Mouse (Mus musculus) CH12.LX (cell line): ENCODE data around the gene Hist1h2be. TPM values are rescaled to one million over a fixed set of nuclear protein-coding genes. Genes with fewer than 3 reads are reported as not detected.
A peak's percentile ranks its signal among the peaks of the same experiment; 100 is the strongest.
"Not testable (repeated sequence)": the region's sequence is repeated elsewhere in the genome, so short reads cannot be mapped to it uniquely, and the experiment has no call there.

Experiments
- DNase-seq: peaks from one replicate; pipeline ENCODE4 v3.0.0-alpha.2; 2013; ENCODE audit errors: extremely low read depth
- H3K27ac ChIP-seq: 2 replicates; pipeline ENCODE4 v1.5.1; 2012; ENCODE audit warnings: low read depth, mild to moderate bottlenecking, control low read depth, moderate library complexity; ENCODE audit not compliant: insufficient read depth
- H3K27me3 ChIP-seq: replicated peaks from 2 replicates; pipeline ENCODE3; 2012; ENCODE audit warnings: inconsistent platforms
- H3K36me3 ChIP-seq, 2 experiments: replicated peaks in 1 of 2; 2 replicates each; pipeline versions ENCODE3 to v1.6.1; 2012; ENCODE audit warnings: inconsistent platforms in 1 of 2, low read length in 1 of 2, mild to moderate bottlenecking in 1 of 2, mixed read lengths in 1 of 2, moderate library complexity in 1 of 2; ENCODE audit not compliant: control insufficient read depth in 1 of 2, insufficient read depth in 1 of 2
- H3K4me1 ChIP-seq, 2 experiments: 2 replicates each; pipeline ENCODE4 v1.6.1; 2012; ENCODE audit warnings: inconsistent platforms in 1 of 2, moderate library complexity in 1 of 2; ENCODE audit not compliant: insufficient read depth in 2 of 2, control insufficient read depth in 1 of 2
- H3K4me2 ChIP-seq: 2 replicates; pipeline ENCODE4 v1.6.1; 2012; ENCODE audit warnings: low read depth, mild to moderate bottlenecking, control low read depth; ENCODE audit not compliant: poor library complexity, insufficient read depth, severe bottlenecking
- H3K4me3 ChIP-seq, 3 experiments: fragments of 150-350 bp in 1 of 3; sonication (generic) in 1 of 3; replicated peaks in 1 of 3; 2 replicates each; pipeline versions ENCODE3 to v1.5.1; 2011 to 2012; ENCODE audit warnings: low read depth in 2 of 3, low read length in 2 of 3, mild to moderate bottlenecking in 2 of 3, moderate library complexity in 2 of 3, control low read depth in 1 of 3, improper control_type of control experiment in 1 of 3, inconsistent platforms in 1 of 3, mixed read lengths in 1 of 3; ENCODE audit not compliant: poor library complexity in 1 of 3
- H3K79me2 ChIP-seq: replicated peaks from 2 replicates; pipeline ENCODE4 v1.6.1; 2012; ENCODE audit warnings: mild to moderate bottlenecking, moderate library complexity; ENCODE audit not compliant: control insufficient read depth, poor library complexity, insufficient read depth, severe bottlenecking; ENCODE audit errors: extremely low read depth
- H3K9ac ChIP-seq: 2 replicates; pipeline ENCODE4 v1.6.1; 2012; ENCODE audit warnings: low read depth, mild to moderate bottlenecking, control low read depth, moderate library complexity; ENCODE audit not compliant: insufficient read depth
- H3K9me3 ChIP-seq: replicated peaks from 2 replicates; pipeline ENCODE3; 2012; ENCODE audit warnings: low read length, inconsistent platforms, mixed read lengths
- BHLHE40 ChIP-seq: IDR thresholded peaks from 2 replicates; pipeline ENCODE4 v1.6.1; 2011; ENCODE audit warnings: mild to moderate bottlenecking, low read depth, low read length, improper control_type of control experiment
- CHD1 ChIP-seq: IDR thresholded peaks from 2 replicates; pipeline ENCODE4 v1.6.1; 2012; ENCODE audit warnings: low read depth, low read length, improper control_type of control experiment, inconsistent platforms
- CTCF ChIP-seq, 2 experiments: IDR thresholded peaks in 1 of 2; conservative IDR thresholded peaks in 1 of 2; 2 replicates each; pipeline ENCODE4 v1.5.1; 2011 to 2012; ENCODE audit warnings: low read depth in 2 of 2, low read length in 2 of 2, improper control_type of control experiment in 1 of 2, inconsistent platforms in 1 of 2, mild to moderate bottlenecking in 1 of 2, moderate library complexity in 1 of 2
- E2F4 ChIP-seq: IDR thresholded peaks from 2 replicates; pipeline ENCODE4 v1.6.1; 2011; ENCODE audit warnings: low read depth, low read length, improper control_type of control experiment; ENCODE audit not compliant: insufficient replicate concordance
- ELF1 ChIP-seq: IDR thresholded peaks from 2 replicates; pipeline ENCODE4 v1.6.1; 2014; ENCODE audit warnings: low read depth, mild to moderate bottlenecking, inconsistent platforms, low read length, improper control_type of control experiment
- EP300 ChIP-seq: IDR thresholded peaks from 2 replicates; pipeline ENCODE4 v1.6.1; 2011; ENCODE audit warnings: low read length, improper control_type of control experiment
- HCFC1 ChIP-seq: IDR thresholded peaks from 2 replicates; pipeline ENCODE4 v1.6.1; 2012; ENCODE audit warnings: low read depth, mild to moderate bottlenecking, inconsistent platforms, low read length, improper control_type of control experiment
- IRF4 ChIP-seq: IDR thresholded peaks from 2 replicates; pipeline ENCODE4 v1.6.1; 2014; ENCODE audit warnings: low read depth, mild to moderate bottlenecking, inconsistent platforms, low read length, improper control_type of control experiment
- KAT2A ChIP-seq: IDR thresholded peaks from 2 replicates; pipeline ENCODE4 v1.6.1; 2012; ENCODE audit warnings: low read length, improper control_type of control experiment, inconsistent platforms; ENCODE audit not compliant: insufficient replicate concordance
- MAX ChIP-seq: IDR thresholded peaks from 2 replicates; pipeline ENCODE4 v1.6.1; 2011; ENCODE audit warnings: low read length, improper control_type of control experiment
- NELFE ChIP-seq: IDR thresholded peaks from 2 replicates; pipeline ENCODE4 v1.6.1; 2011; ENCODE audit warnings: low read depth, low read length, improper control_type of control experiment
- NRF1 ChIP-seq: IDR thresholded peaks from 2 replicates; pipeline ENCODE4 v1.6.1; 2014; ENCODE audit warnings: low read depth, mild to moderate bottlenecking, inconsistent platforms, low read length, improper control_type of control experiment, moderate library complexity
- POLR2A ChIP-seq: IDR thresholded peaks from 2 replicates; pipeline ENCODE4 v1.6.1; 2011; ENCODE audit warnings: low read depth, mild to moderate bottlenecking, improper control_type of control experiment, low read length
- POLR2AphosphoS2 ChIP-seq: IDR thresholded peaks from 2 replicates; pipeline ENCODE4 v1.6.1; 2011; ENCODE audit warnings: low read depth, low read length, improper control_type of control experiment
- RCOR1 ChIP-seq: conservative IDR thresholded peaks from 2 replicates; pipeline ENCODE4 v1.6.1; 2012; ENCODE audit warnings: low read depth, mild to moderate bottlenecking, inconsistent platforms, low read length, improper control_type of control experiment
- SIN3A ChIP-seq: IDR thresholded peaks from 2 replicates; pipeline ENCODE4 v1.6.1; 2012; ENCODE audit warnings: low read length, improper control_type of control experiment, inconsistent platforms
- TBP ChIP-seq: conservative IDR thresholded peaks from 2 replicates; pipeline ENCODE4 v1.6.1; 2011; ENCODE audit warnings: low read depth, low read length, improper control_type of control experiment
- TCF12 ChIP-seq: IDR thresholded peaks from 2 replicates; pipeline ENCODE4 v1.6.1; 2014; ENCODE audit warnings: low read depth, mild to moderate bottlenecking, inconsistent platforms, low read length, improper control_type of control experiment
- UBTF ChIP-seq: IDR thresholded peaks from 2 replicates; pipeline ENCODE4 v1.6.1; 2012; ENCODE audit warnings: low read depth, mild to moderate bottlenecking, inconsistent platforms, low read length, improper control_type of control experiment, moderate library complexity
- USF2 ChIP-seq: conservative IDR thresholded peaks from 2 replicates; pipeline ENCODE4 v1.6.1; 2011; ENCODE audit warnings: low read depth, low read length, improper control_type of control experiment
- ZMIZ1 ChIP-seq: IDR thresholded peaks from 2 replicates; pipeline ENCODE4 v1.6.1; 2012; ENCODE audit warnings: low read depth, mild to moderate bottlenecking, inconsistent platforms, low read length, improper control_type of control experiment
- ZNF384 ChIP-seq: IDR thresholded peaks from 2 replicates; pipeline ENCODE4 v1.6.1; 2012; ENCODE audit warnings: low read depth, low read length, improper control_type of control experiment, inconsistent platforms
- dilution Hi-C: fragments of 300-500 bp; cut with MboI; formaldehyde crosslinking; loops from 2 replicates; pipeline ENCODE4 v1.14.3; 2020; ENCODE audit warnings: low sequenced_read_pairs; ENCODE audit not compliant: extremely low pct_unique_long_range_greater_than_20kb, extremely low pct_ligation_motif_present
- in situ Hi-C: fragments of 300-500 bp; cut with MboI; formaldehyde crosslinking; loops from 3 replicates; pipeline ENCODE4 v1.14.3; 2019; ENCODE audit warnings: low sequenced_read_pairs, low pct_ligation_motif_present, low pct_unique_long_range_greater_than_20kb, mixed read lengths
- polyA plus RNA-seq: library from polyadenylated mRNA; unstranded; fragments of >175 nt; gene quantifications from 2 replicates; pipeline ENCODE4 v1.2.1, GENCODE M21; 2012; ENCODE audit warnings: low read depth; ENCODE audit not compliant: insufficient read length
- total RNA-seq, 2 experiments: library from RNA; depleted of rRNA; stranded (reverse); fragments of 300-350 nt in 1 of 2; fragments of >200 nt in 1 of 2; gene quantifications; 2 replicates each; pipeline ENCODE4 v1.2.3; 2012 to 2014

Gene Hist1h2be
- total and polyA plus RNA-seq, 3 experiments: 0.70 to 282 (median 4.7) TPM

- peak overlapping the region in 1 of 3 experiments; percentile 5 for H3K4me3 ChIP-seq
- in situ Hi-C loops: loop anchor here (25.0 kb wide), 1 partner anchor 1815 kb away; the partner anchor contains the start of gene Hist1h4j
Observed at GRCm38 (mm10) chr13:23551931-23552914, 68.7 kb downstream of the Hist1h2be start.

GRCm38 (mm10) chr13:23551146-23551834 lies 69.6 kb downstream of the Hist1h2be start, which contains the start of gene Hist1h4f:
Hist1h4f (minus strand) TSS chr13:23551648.
- TF ChIP-seq NELFE (peak; percentile 100), MAX (peak; percentile 56; the same call in 1 of the 2 replicates), POLR2AphosphoS2 (peak; percentile 99), KAT2A (peak; percentile 68; the same call in 1 of the 2 replicates), UBTF (peak; percentile 94), E2F4 (peak; percentile 100), BHLHE40 (peak; percentile 43), CTCF (conservative IDR thresholded peaks at IDR 0.05 in 1 of 2, IDR thresholded peaks at IDR 0.05 in 1 of 2; ENCODE audit: low read depth in 2 of 2, low read length in 2 of 2) (peak in 1 of 2 experiments; percentile 42; a peak in 2 of 4 replicates), IRF4 (0 out of 2 replicates have a peak, but pooled peaks have one; percentile 39), RCOR1 (peak; percentile 98), POLR2A (peak; percentile 99), HCFC1 (peak; percentile 83), SIN3A (peak; percentile 56), TCF12 (peak; percentile 91), ZMIZ1 (peak; percentile 99), CHD1 (peak; percentile 61), TBP (peak; percentile 98), ELF1 (peak; percentile 69; the same call in 1 of the 2 replicates), NRF1 (peak; percentile 33; the same call in 1 of the 2 replicates)
- in situ Hi-C loops: loop anchor here (25.0 kb wide), 1 partner anchor 1814 kb away; the partner anchor contains the start of gene Hist1h4j
- H3K9me3 ChIP-seq, dilution Hi-C loops, H3K79me2 ChIP-seq, H3K27me3 ChIP-seq, H3K36me3 ChIP-seq: not testable (repeated sequence)
- H3K4me3 ChIP-seq: peak within 1 kb of the TSS; percentile 29 to 55 (median 30)
- peak; percentile 95 for DNase-seq
- H3K4me1 ChIP-seq: peaks cover 4 to 21% of the 10 kb centered on the region in 2 experiments; a peak in 3 of 4 replicates
- peak within 1 kb of the TSS; percentile 98 for H3K27ac ChIP-seq
- H3K4me2 ChIP-seq: peak within 1 kb of the TSS; percentile 84
- H3K9ac ChIP-seq: peak within 1 kb of the TSS; percentile 91

More at GRCm38 (mm10) chr13:23551931-23552914, 68.7 kb downstream of the Hist1h2be start:
- no peak for DNase-seq
- Histone ChIP-seq H3K27me3 (no peaks in the 10 kb centered on the region), H3K36me3 (no peaks in the 10 kb centered on the region), H3K4me2 (peak overlapping the region; percentile 51), H3K79me2 (no peaks in the 10 kb centered on the region), H3K4me1 (peaks cover 4 to 25% of the 10 kb centered on the region in 2 experiments; a peak in 3 of 4 replicates), H3K9ac (peak overlapping the region; percentile 65), H3K9me3 (no peaks in the 10 kb centered on the region), H3K27ac (peak overlapping the region; percentile 98)
- dilution Hi-C loops: no loop called here
- TF ChIP-seq EP300: peak; percentile 36; the same call in 1 of the 2 replicates
- peak; percentile 91 for TF ChIP-seq ZNF384
- no peak for TF ChIP-seq USF2
- no peak for TF ChIP-seq KAT2A
